Comparison of ENCODE assay signal across 8 mouse cellular contexts in the genomic region with DNA sequence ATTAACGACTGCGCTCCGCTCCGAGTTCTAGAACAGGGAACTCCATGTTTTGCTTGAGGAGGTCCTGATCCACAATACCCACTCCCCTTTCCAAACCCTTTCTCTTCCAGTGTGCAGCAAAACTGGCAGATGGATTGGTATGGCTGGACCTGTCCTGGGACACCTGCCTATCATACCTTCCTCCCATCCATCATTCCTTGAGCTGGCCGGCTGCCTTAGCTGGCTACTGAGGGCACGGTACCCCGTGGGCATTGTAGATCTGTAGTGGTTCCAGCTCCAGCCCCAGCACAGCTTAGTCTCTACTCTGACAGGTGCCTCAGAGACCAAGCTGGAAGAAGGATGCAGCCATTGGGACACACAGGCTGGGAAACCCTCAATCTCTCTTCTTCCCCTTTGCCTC. TPM values are rescaled to one million over a fixed set of nuclear protein-coding genes. Genes with fewer than 3 reads are reported as not detected.
DNase-seq lines count a peak whose midpoint lies in the region; ATAC-seq lines count a peak whose summit lies in the region.
"Had no signal": no experiment of that assay in that cellular context is flagged by ENCODE, and none has a peak within 500 bp of the region (broad histone marks: within the 10 kb centered on the region; RNA-seq: fewer than 3 reads in every experiment).

No protein-coding gene starts in this region.

- no peak for DNase-seq in liver
- no peak for DNase-seq in forebrain, embryonic 14.5 days (ENCODE audit: low spot score)
- DNase-seq in limb, embryonic 11.5 days (ENCODE audit: low spot score) = no peak
- DNase-seq in layer of hippocampus, adult 8-10 months (ENCODE audit: low spot score in 2 of 2) = no peak
- no peak for DNase-seq in spleen, postnatal 36 days (ENCODE audit: low spot score in 2 of 2)

- H3K4me3 ChIP-seq in liver, embryonic 12.5 days = no peak overlapping the region
- peak overlapping the region; percentile 38 for H3K4me3 ChIP-seq in forebrain, embryonic 14.5 days (ENCODE audit: low read depth, low read length)
- H3K4me3 ChIP-seq in limb, embryonic 11.5 days (ENCODE audit: low read depth, low read length) = peak overlapping the region; percentile 67
- H3K4me3 ChIP-seq in stomach, embryonic 14.5 days (ENCODE audit: low read depth, low read length) = peak overlapping the region; percentile 63

- H3K9me3 ChIP-seq in liver, embryonic 12.5 days (replicated peaks) = no peaks in the 10 kb centered on the region
- H3K9me3 ChIP-seq in forebrain, embryonic 14.5 days (replicated peaks; ENCODE audit: control insufficient read depth, low read length) = no peaks in the 10 kb centered on the region
- no peaks in the 10 kb centered on the region for H3K9me3 ChIP-seq in limb, embryonic 11.5 days (ENCODE audit: control insufficient read depth, low read length)
- no peaks in the 10 kb centered on the region for H3K9me3 ChIP-seq in stomach, embryonic 14.5 days (ENCODE audit: control insufficient read depth, low read depth, low read length)

- H3K4me1 ChIP-seq in liver, embryonic 12.5 days = peaks cover 41% of the 10 kb centered on the region
- peaks cover 21% of the 10 kb centered on the region for H3K4me1 ChIP-seq in forebrain, embryonic 14.5 days (ENCODE audit: control insufficient read depth, insufficient read depth, low read length)
- peaks cover 12% of the 10 kb centered on the region for H3K4me1 ChIP-seq in limb, embryonic 11.5 days (ENCODE audit: control insufficient read depth, insufficient read depth, low read length)
- peaks cover 24% of the 10 kb centered on the region for H3K4me1 ChIP-seq in stomach, embryonic 14.5 days (ENCODE audit: control insufficient read depth, insufficient read depth, low read length)

- H3K4me2 ChIP-seq in liver, embryonic 12.5 days = peak overlapping the region; percentile 85
- peak overlapping the region; percentile 68 for H3K4me2 ChIP-seq in forebrain, embryonic 14.5 days (ENCODE audit: low read length)
- peak overlapping the region; percentile 86 for H3K4me2 ChIP-seq in limb, embryonic 11.5 days (ENCODE audit: low read depth, severe bottlenecking)
- peak overlapping the region; percentile 91 for H3K4me2 ChIP-seq in stomach, embryonic 14.5 days (replicated peaks; ENCODE audit: low read depth, low read length)

- H3K9ac ChIP-seq in liver, embryonic 12.5 days = no peak overlapping the region
- H3K9ac ChIP-seq in forebrain, embryonic 14.5 days (ENCODE audit: low read length) = peak overlapping the region; percentile 67
- peak overlapping the region; percentile 92 for H3K9ac ChIP-seq in limb, embryonic 11.5 days (ENCODE audit: low read length)
- H3K9ac ChIP-seq in stomach, embryonic 14.5 days (replicated peaks; ENCODE audit: low read depth, low read length) = 0 out of 2 replicates have a peak overlapping the region, but pooled peaks have one; percentile 83

- 31% methylated on average over 7 of the region's 7 CpGs for WGBS in liver, embryonic 12.5 days (ENCODE audit: insufficient replicate concordance)
- WGBS in forebrain, embryonic 14.5 days = 32% methylated on average over 7 of the region's 7 CpGs
- WGBS in limb, embryonic 11.5 days = 32% methylated on average over 7 of the region's 7 CpGs
- WGBS in stomach, embryonic 14.5 days = 25% methylated on average over 7 of the region's 7 CpGs

- no peak for ATAC-seq in liver, embryonic 12.5 days
- no peak for ATAC-seq in forebrain, embryonic 14.5 days
- ATAC-seq in limb, embryonic 11.5 days (ENCODE audit: insufficient number of reproducible peaks, low FRiP score, low TSS enrichment, low read depth) = no peak
- no peak for ATAC-seq in stomach, embryonic 14.5 days (ENCODE audit: insufficient number of reproducible peaks, insufficient read depth, low FRiP score, low read depth)

- no peak overlapping the region for H3K27ac ChIP-seq in liver, embryonic 12.5 days
- H3K27ac ChIP-seq in forebrain, embryonic 14.5 days (ENCODE audit: low read depth, low read length) = no peak overlapping the region
- no peak overlapping the region for H3K27ac ChIP-seq in limb, embryonic 11.5 days (replicated peaks; ENCODE audit: low read depth, low read length)
- H3K27ac ChIP-seq in stomach, embryonic 14.5 days (ENCODE audit: low read length) = no peak overlapping the region

- H3K27me3 ChIP-seq in liver, embryonic 12.5 days (replicated peaks) = peaks cover 79% of the 10 kb centered on the region
- peaks cover 17% of the 10 kb centered on the region for H3K27me3 ChIP-seq in forebrain, embryonic 14.5 days (replicated peaks; ENCODE audit: control insufficient read depth, insufficient read depth, low read length)
- peaks cover 8% of the 10 kb centered on the region; the same call in 1 of the 2 replicates for H3K27me3 ChIP-seq in limb, embryonic 11.5 days (ENCODE audit: control insufficient read depth, insufficient read depth, low read length)
- no peaks in the 10 kb centered on the region for H3K27me3 ChIP-seq in stomach, embryonic 14.5 days (ENCODE audit: control insufficient read depth, insufficient read depth, low read length)

- no peaks in the 10 kb centered on the region for H3K36me3 ChIP-seq in liver, embryonic 12.5 days
- peaks cover 9% of the 10 kb centered on the region for H3K36me3 ChIP-seq in forebrain, embryonic 14.5 days (ENCODE audit: control insufficient read depth, insufficient read depth, low read length)
- H3K36me3 ChIP-seq in limb, embryonic 11.5 days (ENCODE audit: control insufficient read depth, insufficient read depth, low read length) = no peaks in the 10 kb centered on the region; the same call in 1 of the 2 replicates
- peaks cover 6% of the 10 kb centered on the region; the same call in 1 of the 2 replicates for H3K36me3 ChIP-seq in stomach, embryonic 14.5 days (ENCODE audit: control insufficient read depth, insufficient read depth, low read length)

RNA-seq across cellular contexts. Expression of gene Chchd10, which starts 1.6 kb away (rescaled TPM):
- 101 and 103 TPM in 2 replicates for polyA plus RNA-seq in liver, embryonic 12.5 days (2016; fragmentation: Nextera tagmentation; extraction: Ambion mirVana)
- 32.7 TPM in 2 replicates for polyA plus RNA-seq in forebrain, embryonic 14.5 days (2014; fragmentation: Nextera tagmentation; extraction: Ambion mirVana)
- polyA plus RNA-seq in limb, embryonic 11.5 days (2014; fragmentation: Nextera tagmentation; extraction: Ambion mirVana) = 4.5 and 6.2 TPM in 2 replicates
- polyA plus RNA-seq in stomach, embryonic 14.5 days (2014; fragmentation: Nextera tagmentation; extraction: Ambion mirVana) = 40.3 and 47.6 TPM in 2 replicates
- 100 to 1,000 TPM; 299 to 345 (median 314) TPM for total RNA-seq in layer of hippocampus, adult 8-10 months (2022)

RNA-seq across cellular contexts. Expression of gene Mmp11, which starts 5.0 kb away (rescaled TPM):
- 5.7 and 6.0 TPM in 2 replicates for polyA plus RNA-seq in liver, embryonic 12.5 days (2016; fragmentation: Nextera tagmentation; extraction: Ambion mirVana)
- 19.4 and 25.1 TPM in 2 replicates for polyA plus RNA-seq in forebrain, embryonic 14.5 days (2014; fragmentation: Nextera tagmentation; extraction: Ambion mirVana)
- polyA plus RNA-seq in limb, embryonic 11.5 days (2014; fragmentation: Nextera tagmentation; extraction: Ambion mirVana) = 66.1 and 75.2 TPM in 2 replicates
- 47.9 and 59.5 TPM in 2 replicates for polyA plus RNA-seq in stomach, embryonic 14.5 days (2014; fragmentation: Nextera tagmentation; extraction: Ambion mirVana)
- 1 to 10 TPM; 1.7 to 2.6 (median 1.8) TPM for total RNA-seq in layer of hippocampus, adult 8-10 months (2022)

RNA-seq across cellular contexts. Expression of gene Gm867, which starts 9.2 kb away (rescaled TPM):
- polyA plus RNA-seq in liver, embryonic 12.5 days (2016; fragmentation: Nextera tagmentation; extraction: Ambion mirVana) = 18.9 and 19.6 TPM in 2 replicates
- not detected in 2 replicates for polyA plus RNA-seq in forebrain, embryonic 14.5 days (2014; fragmentation: Nextera tagmentation; extraction: Ambion mirVana)
- polyA plus RNA-seq in limb, embryonic 11.5 days (2014; fragmentation: Nextera tagmentation; extraction: Ambion mirVana) = 0.31 and 0.35 TPM in 2 replicates
- not detected in 2 replicates for polyA plus RNA-seq in stomach, embryonic 14.5 days (2014; fragmentation: Nextera tagmentation; extraction: Ambion mirVana)
- total RNA-seq in layer of hippocampus, adult 8-10 months (2022) = under 1 TPM in 2 of 4 experiments, not detected in 2; 0.51 to 0.70 TPM
- total RNA-seq: left cerebral cortex, adult 18-20 months had no signal

RNA-seq across cellular contexts. Expression of gene Smarcb1, which starts 9.9 kb away (rescaled TPM):
- polyA plus RNA-seq in liver, embryonic 12.5 days (2016; fragmentation: Nextera tagmentation; extraction: Ambion mirVana) = 99.1 and 109 TPM in 2 replicates
- 253 and 292 TPM in 2 replicates for polyA plus RNA-seq in forebrain, embryonic 14.5 days (2014; fragmentation: Nextera tagmentation; extraction: Ambion mirVana)
- polyA plus RNA-seq in limb, embryonic 11.5 days (2014; fragmentation: Nextera tagmentation; extraction: Ambion mirVana) = 260 and 263 TPM in 2 replicates
- polyA plus RNA-seq in stomach, embryonic 14.5 days (2014; fragmentation: Nextera tagmentation; extraction: Ambion mirVana) = 182 and 197 TPM in 2 replicates
- total RNA-seq in layer of hippocampus, adult 8-10 months (2022) = 10 to 100 TPM; 80.7 to 83.2 (median 82.5) TPM

RNA-seq across cellular contexts. Expression of gene Vpreb3, which starts 11.5 kb away (rescaled TPM):
- polyA plus RNA-seq in liver, embryonic 12.5 days (2016; fragmentation: Nextera tagmentation; extraction: Ambion mirVana) = 0.27 and 0.98 TPM in 2 replicates
- polyA plus RNA-seq in forebrain, embryonic 14.5 days (2014; fragmentation: Nextera tagmentation; extraction: Ambion mirVana) = 0.63 TPM in 1 of 2 replicates, not detected in the other
- polyA plus RNA-seq in limb, embryonic 11.5 days (2014; fragmentation: Nextera tagmentation; extraction: Ambion mirVana) = 0.33 and 0.60 TPM in 2 replicates
- 0.88 and 1.3 TPM in 2 replicates for polyA plus RNA-seq in stomach, embryonic 14.5 days (2014; fragmentation: Nextera tagmentation; extraction: Ambion mirVana)
- total RNA-seq in layer of hippocampus, adult 8-10 months (2022) = not detected
- total RNA-seq: left cerebral cortex, adult 18-20 months had no signal

Comparison
In these comparisons a context has a peak if more than half of its experiments do, and no peak if none do; other contexts are left out.
1. RNA of gene Gm867, which starts 9.2 kb away (polyA plus RNA-seq): 18.9 to 19.6 TPM in liver, embryonic 12.5 days; 0.31 to 0.35 TPM in limb, embryonic 11.5 days, not detected in stomach, embryonic 14.5 days and not detected in forebrain, embryonic 14.5 days; every median in the first group is over 10 times any median in the second.
2. Peak in every context shown above with its lines, with median percentiles within 50 percentile points of each other: H3K4me2 ChIP-seq.